Mouse (Mus musculus): ENCODE results near the gene Fam111a. TPM values are rescaled to one million over a fixed set of nuclear protein-coding genes. Genes with fewer than 3 reads are reported as not detected.

Fam111a gene
- polyA plus RNA-seq, 1 experiment from 2014 or later = 7.4 TPM

DNA sequence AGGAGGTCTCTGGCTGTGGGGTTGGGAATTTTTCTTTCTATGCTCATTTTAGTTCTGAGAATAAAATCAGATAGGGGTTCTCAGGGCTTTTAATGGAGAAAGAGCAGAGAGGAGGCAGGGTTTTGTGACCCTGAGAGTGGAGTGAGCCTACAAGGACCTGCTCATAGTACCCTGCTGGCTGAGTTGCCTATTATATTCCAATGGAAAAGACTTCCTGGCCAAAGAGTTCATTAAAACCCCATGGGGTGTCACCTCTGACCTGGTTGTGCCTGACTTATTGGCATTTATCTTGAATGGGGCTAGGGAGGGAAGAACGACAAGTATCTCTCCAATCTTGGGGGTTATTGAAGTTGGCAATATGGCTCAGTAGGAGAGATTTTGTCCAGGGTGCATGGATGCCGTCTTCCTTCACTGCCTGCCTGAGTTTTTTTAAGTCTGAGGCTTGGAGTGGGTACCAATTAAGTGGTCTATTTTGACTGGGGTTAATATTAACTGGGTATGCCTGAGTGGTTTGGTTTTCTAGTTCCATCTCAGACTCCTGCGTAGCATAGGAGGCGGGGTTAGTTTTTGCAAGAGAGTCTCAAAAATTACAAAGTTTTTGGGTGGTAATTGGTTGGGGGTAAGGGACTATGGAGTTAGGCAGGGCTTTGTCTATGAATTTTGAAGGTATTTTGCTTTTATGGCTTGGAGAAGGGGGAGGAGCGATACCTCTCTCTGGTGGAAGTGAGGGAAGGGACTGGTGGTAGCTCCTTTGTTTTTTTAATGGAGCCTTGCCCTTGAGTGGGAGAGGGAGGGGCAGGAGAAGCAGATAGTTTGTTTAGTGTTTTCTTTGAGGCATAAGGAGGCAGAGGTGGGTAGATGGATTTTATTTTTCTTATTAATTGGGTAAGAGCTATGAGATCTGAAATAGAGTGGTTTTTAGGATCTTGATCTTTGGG, 4.7 kb downstream of the Fam111a start:
- H3K27me3 ChIP-seq (replicated peaks; ENCODE audit: insufficient read depth, low read length) = no peaks in the 10 kb centered on the region
- TF ChIP-seq CTCF (IDR thresholded peaks at IDR 0.05) (no peak), EP300 (IDR thresholded peaks at IDR 0.05) (no peak)
- H3K9me3 ChIP-seq (ENCODE audit: low read length) = no peaks in the 10 kb centered on the region
- no peak overlapping the region for H3K4me2 ChIP-seq (replicated peaks; ENCODE audit: low read depth, low read length)
- ATAC-seq = peak; percentile 26; the same call in 1 of the 2 replicates
- H3K4me1 ChIP-seq (ENCODE audit: insufficient read depth, low read depth, low read length) = no peaks in the 10 kb centered on the region
- H3K36me3 ChIP-seq (ENCODE audit: insufficient read depth, low read length) = no peaks in the 10 kb centered on the region
- H3K27ac ChIP-seq (ENCODE audit: low read length) = no peak overlapping the region
- no peak overlapping the region for H3K4me3 ChIP-seq (ENCODE audit: low read depth, low read length)
- H3K9ac ChIP-seq (replicated peaks; ENCODE audit: low read depth) = no peak overlapping the region
- DNase-seq (ENCODE audit: low spot score) = no peak
- 61% methylated on average over 5 of the region's 5 CpGs for WGBS

DNA sequence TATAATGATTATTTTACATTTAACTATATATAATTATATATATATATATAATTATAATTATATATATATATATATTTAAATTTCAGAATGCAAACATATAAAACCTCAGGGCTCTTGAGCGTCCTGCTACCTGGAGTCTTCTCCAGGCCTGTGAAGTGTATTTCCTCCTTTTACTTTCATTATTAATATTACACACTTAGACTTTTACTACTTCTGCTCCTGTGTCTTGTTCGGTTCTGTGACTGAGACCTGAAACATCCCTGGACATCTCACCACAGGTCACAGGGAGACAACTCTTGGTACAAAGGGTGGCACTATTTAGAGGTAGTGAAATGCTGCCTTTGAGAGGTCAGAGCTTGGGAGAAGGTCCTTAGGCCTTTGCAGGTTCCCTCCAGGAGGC, 10.8 kb downstream of the Fam111a start:
- DNase-seq (ENCODE audit: low spot score) (no peak), ATAC-seq (no peak)
- Histone ChIP-seq H3K4me3 (ENCODE audit: low read depth, low read length) (no peak overlapping the region), H3K27me3 (replicated peaks; ENCODE audit: insufficient read depth, low read length) (no peaks in the 10 kb centered on the region), H3K4me1 (ENCODE audit: insufficient read depth, low read depth, low read length) (no peaks in the 10 kb centered on the region), H3K9me3 (ENCODE audit: low read length) (no peaks in the 10 kb centered on the region), H3K4me2 (replicated peaks; ENCODE audit: low read depth, low read length) (no peak overlapping the region), H3K9ac (replicated peaks; ENCODE audit: low read depth) (no peak overlapping the region), H3K27ac (ENCODE audit: low read length) (no peak overlapping the region), H3K36me3 (ENCODE audit: insufficient read depth, low read length) (no peaks in the 10 kb centered on the region)
- no peak for TF ChIP-seq EP300 (IDR thresholded peaks at IDR 0.05)
- no peak for TF ChIP-seq CTCF (IDR thresholded peaks at IDR 0.05)
- 80% methylated on average over 2 of the region's 2 CpGs for WGBS

DNA sequence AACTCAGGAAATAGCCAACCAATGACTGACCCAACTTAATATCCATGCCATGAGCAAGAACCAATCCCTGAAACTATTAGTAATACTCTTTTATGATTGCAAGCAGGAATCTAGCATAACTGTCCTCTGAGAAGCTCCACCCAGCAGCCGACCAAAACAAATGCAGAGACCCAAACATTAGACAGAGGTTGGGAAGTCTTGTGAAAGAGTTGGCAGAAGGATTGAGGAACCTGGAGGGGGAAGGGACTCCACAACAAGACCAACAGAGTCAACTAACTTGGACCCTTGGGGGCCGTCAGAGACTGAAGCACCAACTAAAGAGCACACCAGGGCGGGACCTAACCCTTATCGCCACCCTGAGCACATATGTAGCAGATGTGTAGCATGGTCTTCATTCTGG, 12.7 kb downstream of the Fam111a start:
- H3K9me3 ChIP-seq (ENCODE audit: low read length) = no peaks in the 10 kb centered on the region
- H3K4me2 ChIP-seq (replicated peaks; ENCODE audit: low read depth, low read length) = no peak overlapping the region
- no peak overlapping the region for H3K4me3 ChIP-seq (ENCODE audit: low read depth, low read length)
- no peak for TF ChIP-seq EP300 (IDR thresholded peaks at IDR 0.05)
- TF ChIP-seq CTCF (IDR thresholded peaks at IDR 0.05) = no peak
- no peak overlapping the region for H3K27ac ChIP-seq (ENCODE audit: low read length)
- H3K9ac ChIP-seq (replicated peaks; ENCODE audit: low read depth) = no peak overlapping the region
- 84% methylated on average over 4 of the region's 4 CpGs for WGBS
- no peaks in the 10 kb centered on the region for H3K4me1 ChIP-seq (ENCODE audit: insufficient read depth, low read depth, low read length)
- H3K36me3 ChIP-seq (ENCODE audit: insufficient read depth, low read length) = no peaks in the 10 kb centered on the region
- H3K27me3 ChIP-seq (replicated peaks; ENCODE audit: insufficient read depth, low read length) = no peaks in the 10 kb centered on the region
- no peak for ATAC-seq
- DNase-seq (ENCODE audit: low spot score) = no peak

DNA sequence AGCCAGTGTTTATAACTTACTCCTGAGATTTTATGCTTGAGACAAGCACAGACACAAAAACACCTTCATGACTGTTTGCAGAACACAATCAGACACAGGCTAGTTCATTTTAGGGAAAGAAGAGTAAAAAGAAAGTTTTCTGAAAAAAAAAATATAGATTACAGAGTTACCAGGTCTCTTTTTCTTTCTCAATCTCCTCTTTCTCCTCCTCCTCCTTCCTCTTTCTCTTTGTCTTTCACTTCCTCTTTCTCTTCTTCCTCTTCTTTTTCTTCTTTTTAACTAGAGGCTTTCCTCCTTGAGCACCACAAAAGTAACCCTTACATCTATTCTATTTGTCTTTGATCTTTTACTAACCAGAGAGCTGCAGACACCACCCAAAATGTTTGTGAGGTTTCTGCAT, 18.7 kb downstream of the Fam111a start:
- TF ChIP-seq CTCF (IDR thresholded peaks at IDR 0.05) (no peak), EP300 (IDR thresholded peaks at IDR 0.05) (no peak)
- Histone ChIP-seq H3K4me1 (ENCODE audit: insufficient read depth, low read depth, low read length) (no peaks in the 10 kb centered on the region), H3K4me3 (ENCODE audit: low read depth, low read length) (no peak overlapping the region), H3K9me3 (ENCODE audit: low read length) (no peaks in the 10 kb centered on the region), H3K9ac (replicated peaks; ENCODE audit: low read depth) (no peak overlapping the region), H3K36me3 (ENCODE audit: insufficient read depth, low read length) (no peaks in the 10 kb centered on the region), H3K27me3 (replicated peaks; ENCODE audit: insufficient read depth, low read length) (no peaks in the 10 kb centered on the region), H3K27ac (ENCODE audit: low read length) (no peak overlapping the region), H3K4me2 (replicated peaks; ENCODE audit: low read depth, low read length) (no peak overlapping the region)
- DNase-seq (ENCODE audit: low spot score) = no peak
- no peak for ATAC-seq

DNA sequence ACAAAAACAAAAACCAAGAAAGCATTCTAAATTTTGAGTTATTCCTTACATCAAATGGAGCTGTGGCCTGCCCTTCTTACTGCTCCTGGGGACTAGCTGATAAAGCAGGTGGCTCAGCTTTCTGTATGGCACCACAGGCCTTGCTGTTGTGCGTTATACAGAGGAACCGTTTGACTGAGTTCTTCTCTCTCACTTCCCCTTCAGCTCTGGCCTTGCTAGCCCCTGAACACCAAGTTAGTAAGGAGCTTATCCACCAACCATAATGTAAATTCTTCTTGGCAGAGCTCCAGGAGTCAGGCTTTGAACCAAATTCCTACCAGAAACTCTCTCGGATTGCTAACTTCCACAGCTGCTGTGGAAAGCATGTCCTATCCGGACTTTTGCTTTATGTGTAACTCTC, 21.5 kb downstream of the Fam111a start:
- Histone ChIP-seq H3K9me3 (ENCODE audit: low read length) (no peaks in the 10 kb centered on the region), H3K27ac (ENCODE audit: low read length) (no peak overlapping the region), H3K4me2 (replicated peaks; ENCODE audit: low read depth, low read length) (no peak overlapping the region), H3K27me3 (replicated peaks; ENCODE audit: insufficient read depth, low read length) (no peaks in the 10 kb centered on the region), H3K4me1 (ENCODE audit: insufficient read depth, low read depth, low read length) (no peaks in the 10 kb centered on the region), H3K4me3 (ENCODE audit: low read depth, low read length) (no peak overlapping the region), H3K36me3 (ENCODE audit: insufficient read depth, low read length) (no peaks in the 10 kb centered on the region), H3K9ac (replicated peaks; ENCODE audit: low read depth) (no peak overlapping the region)
- DNase-seq (ENCODE audit: low spot score) (no peak), ATAC-seq (no peak)
- TF ChIP-seq EP300 (IDR thresholded peaks at IDR 0.05) = no peak
- no peak for TF ChIP-seq CTCF (IDR thresholded peaks at IDR 0.05)
- 21% methylated on average over 4 of the region's 4 CpGs for WGBS

DNA sequence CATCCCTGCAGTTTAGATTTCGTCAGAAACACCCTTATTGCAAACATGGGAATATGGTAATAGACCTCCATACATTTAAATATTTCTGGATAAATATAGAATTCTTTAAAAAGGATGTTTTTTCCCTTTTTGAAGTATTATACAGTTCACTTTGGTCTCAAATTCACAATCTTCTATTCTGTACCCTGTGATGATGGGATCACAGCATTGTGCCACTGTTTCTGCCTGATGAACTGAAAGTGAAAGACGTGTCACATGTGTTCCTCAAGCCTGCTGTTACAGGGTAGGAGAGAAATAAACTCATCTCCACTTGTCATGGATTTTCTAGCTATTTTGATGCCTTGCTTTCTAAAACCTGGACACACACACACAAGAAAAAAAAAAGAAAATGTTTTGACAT, 25.3 kb downstream of the Fam111a start:
- ATAC-seq (no peak), DNase-seq (ENCODE audit: low spot score) (no peak)
- TF ChIP-seq EP300 (IDR thresholded peaks at IDR 0.05) (no peak), CTCF (IDR thresholded peaks at IDR 0.05) (no peak)
- 63% methylated on average over 2 of the region's 2 CpGs for WGBS
- Histone ChIP-seq H3K4me1 (ENCODE audit: insufficient read depth, low read depth, low read length) (peaks cover 6% of the 10 kb centered on the region), H3K4me3 (ENCODE audit: low read depth, low read length) (no peak overlapping the region), H3K4me2 (replicated peaks; ENCODE audit: low read depth, low read length) (no peak overlapping the region), H3K9me3 (ENCODE audit: low read length) (no peaks in the 10 kb centered on the region), H3K9ac (replicated peaks; ENCODE audit: low read depth) (no peak overlapping the region), H3K27me3 (replicated peaks; ENCODE audit: insufficient read depth, low read length) (no peaks in the 10 kb centered on the region), H3K27ac (ENCODE audit: low read length) (no peak overlapping the region), H3K36me3 (ENCODE audit: insufficient read depth, low read length) (no peaks in the 10 kb centered on the region)

Data from lung, postnatal 0 days (tissue).